Mouse (Mus musculus): ENCODE results near the gene Col12a1. TPM values are rescaled to one million over a fixed set of nuclear protein-coding genes. Genes with fewer than 3 reads are reported as not detected.

Col12a1 gene
- polyA plus RNA-seq, 1 experiment: 9.2 TPM

DNA sequence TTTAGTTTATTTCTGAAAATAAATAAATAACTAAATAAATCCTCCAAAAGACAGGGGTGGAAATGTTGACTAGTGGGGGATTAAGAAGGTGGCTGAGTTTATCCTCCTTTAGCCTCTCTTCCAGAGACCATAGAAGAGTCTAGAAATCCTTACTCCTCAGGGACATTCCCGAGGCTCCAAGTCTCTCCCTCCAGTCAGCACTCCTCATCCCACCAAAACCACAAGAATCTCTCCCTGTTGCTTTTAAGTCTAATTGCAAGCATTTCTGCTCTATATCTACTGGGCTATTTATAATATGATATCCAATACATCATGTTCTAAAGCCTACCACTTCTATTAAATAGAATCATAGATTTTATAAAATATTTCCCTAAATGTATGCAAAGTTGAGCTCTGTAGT is 109.8 kb downstream of the Col12a1 start:
- 65% methylated on average over 1 of the region's 1 CpGs for WGBS
- no peak for DNase-seq (ENCODE audit: low read depth, low spot score)

GRCm38 (mm10) chr9:79608062-79608531 is 110.5 kb downstream of the Col12a1 start:
- DNase-seq (ENCODE audit: low read depth, low spot score): no peak
- 56% methylated on average over 4 of the region's 4 CpGs for WGBS

DNA sequence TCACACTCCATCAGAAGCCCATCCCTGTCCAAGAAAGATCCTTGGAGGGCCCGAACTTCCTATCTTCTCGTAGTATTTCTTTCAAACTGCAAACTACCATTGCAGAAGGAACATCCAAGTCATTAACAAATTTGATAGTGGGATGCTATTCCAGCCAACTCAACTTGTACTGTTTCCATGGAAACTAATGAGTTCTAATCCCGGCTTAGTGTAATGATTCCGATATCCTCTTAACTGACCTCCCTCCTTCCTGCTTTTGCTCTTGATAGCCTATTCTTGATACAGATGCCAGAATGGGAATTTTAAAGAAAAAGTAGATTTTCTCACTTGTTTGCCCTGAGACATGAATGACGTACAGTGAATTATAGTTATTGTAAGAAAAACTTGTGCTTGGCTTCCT is 112.5 kb downstream of the Col12a1 start:
- 73% methylated on average over 5 of the region's 5 CpGs for WGBS

DNA sequence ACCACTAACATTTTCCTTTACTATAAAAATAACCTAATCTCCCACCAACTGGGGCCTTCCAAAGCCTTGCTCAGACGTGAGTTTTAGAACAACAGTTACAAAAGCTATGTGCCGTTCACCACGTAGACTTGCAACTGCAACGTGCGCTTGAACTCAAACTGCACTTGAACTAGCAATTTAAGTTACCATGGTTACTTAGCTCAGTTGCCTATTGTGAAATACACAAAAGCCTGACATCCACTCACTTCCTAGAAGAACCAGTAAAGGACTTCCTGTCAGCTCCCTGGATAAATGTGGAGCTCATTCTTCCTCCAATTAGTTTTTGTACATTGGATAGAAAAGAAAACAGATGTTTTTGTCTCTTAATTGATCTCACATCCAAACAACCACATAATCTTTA is 112.9 kb downstream of the Col12a1 start:
- 56% methylated on average over 5 of the region's 5 CpGs for WGBS
- no peak for DNase-seq (ENCODE audit: low read depth, low spot score)

More for the DNA sequence above, 112.5 kb downstream of the Col12a1 start:
- DNase-seq (ENCODE audit: low read depth, low spot score): no peak

- 78% methylated on average over 3 of the region's 3 CpGs for WGBS
- DNase-seq (ENCODE audit: low read depth, low spot score): no peak
These were observed 114.1 kb downstream of the Col12a1 start for GRCm38 (mm10) chr9:79604546-79604945.

DNA sequence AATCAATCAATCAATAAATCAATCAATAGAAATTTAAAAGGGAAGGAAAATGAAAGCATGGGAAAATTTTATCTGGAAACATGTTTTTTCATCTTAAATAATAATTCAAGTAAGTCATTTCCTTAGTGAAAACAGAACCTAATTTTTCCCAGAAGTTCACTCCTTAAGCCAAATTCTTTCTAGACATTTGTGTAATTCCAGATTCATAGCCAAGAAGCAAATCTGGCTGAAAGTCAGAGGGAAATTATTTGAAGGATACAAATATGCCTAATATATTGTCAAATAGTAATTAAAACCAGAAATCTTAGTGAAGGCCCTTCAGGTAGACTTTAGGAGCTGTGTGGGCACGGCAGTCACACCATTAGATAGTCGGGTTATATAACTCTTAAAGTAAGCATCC is 115.2 kb downstream of the Col12a1 start:
- WGBS: 75% methylated on average over 2 of the region's 2 CpGs
- DNase-seq (ENCODE audit: low read depth, low spot score): no peak

GRCm38 (mm10) chr9:79600237-79600570 is 118.4 kb downstream of the Col12a1 start:
- WGBS: 82% methylated on average over 3 of the region's 3 CpGs
- no peak for DNase-seq (ENCODE audit: low read depth, low spot score)

DNA sequence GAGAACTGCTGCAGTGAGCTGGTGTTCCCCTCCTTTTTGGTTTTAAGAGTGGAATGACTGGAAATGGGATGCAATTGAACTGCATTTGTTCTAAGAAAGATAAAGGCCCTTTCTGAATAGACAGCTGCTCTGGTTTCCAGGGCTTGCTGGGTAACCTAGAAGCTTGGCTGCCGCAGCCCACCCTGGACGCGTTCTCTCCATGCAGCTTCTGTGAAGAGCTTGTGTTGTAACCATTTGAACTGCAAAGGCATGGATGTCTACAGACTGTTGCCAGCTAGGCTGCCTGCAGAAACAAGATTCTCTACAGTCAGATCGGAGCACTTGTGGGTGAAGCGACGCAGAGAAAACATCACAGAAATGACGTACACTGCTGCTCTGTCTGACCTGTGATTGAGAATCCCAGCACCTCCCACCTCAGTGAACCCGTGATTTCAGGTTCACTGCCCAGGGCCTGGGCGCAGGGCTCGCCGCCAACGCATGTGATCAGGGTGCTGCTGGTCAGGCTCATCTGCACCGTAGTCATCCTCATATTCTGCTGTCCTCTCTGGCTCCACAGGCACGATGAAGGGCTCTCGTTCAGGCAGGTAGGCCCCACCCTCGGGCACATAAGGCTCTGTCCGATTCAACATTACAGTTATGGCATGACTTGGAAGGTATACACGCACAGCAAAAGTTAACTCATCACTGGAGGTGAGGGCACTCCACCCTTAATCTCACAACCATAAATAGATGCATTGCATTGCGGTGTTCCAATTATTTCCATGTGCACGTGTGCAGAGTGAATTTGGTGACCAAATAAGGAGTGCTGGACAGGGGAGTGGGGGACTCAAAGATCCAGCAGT is 119.0 kb downstream of the Col12a1 start:
- no peak for DNase-seq (ENCODE audit: low read depth, low spot score)
- WGBS: 83% methylated on average over 20 of the region's 20 CpGs

DNA sequence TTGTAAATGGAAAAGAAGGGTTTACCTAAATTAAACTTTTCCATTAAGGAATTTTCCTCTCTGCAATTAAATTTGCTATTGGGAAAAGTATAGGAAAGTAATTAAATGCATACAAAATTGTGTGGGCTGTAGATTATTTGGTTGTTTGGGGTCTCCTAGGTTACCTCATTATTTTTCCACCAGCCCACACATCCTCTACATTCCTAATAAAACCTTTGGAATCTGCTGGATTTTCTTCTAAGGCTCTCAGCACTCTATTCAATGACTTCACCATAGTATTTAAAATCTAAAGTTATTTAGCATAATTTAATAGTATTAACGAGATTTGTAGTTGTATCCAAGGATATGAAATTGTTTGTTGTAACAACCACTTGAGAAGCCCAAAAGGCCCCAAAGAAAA is 120.1 kb downstream of the Col12a1 start:
- DNase-seq (ENCODE audit: low read depth, low spot score): no peak
- 37% methylated on average over 1 of the region's 1 CpGs for WGBS

DNA sequence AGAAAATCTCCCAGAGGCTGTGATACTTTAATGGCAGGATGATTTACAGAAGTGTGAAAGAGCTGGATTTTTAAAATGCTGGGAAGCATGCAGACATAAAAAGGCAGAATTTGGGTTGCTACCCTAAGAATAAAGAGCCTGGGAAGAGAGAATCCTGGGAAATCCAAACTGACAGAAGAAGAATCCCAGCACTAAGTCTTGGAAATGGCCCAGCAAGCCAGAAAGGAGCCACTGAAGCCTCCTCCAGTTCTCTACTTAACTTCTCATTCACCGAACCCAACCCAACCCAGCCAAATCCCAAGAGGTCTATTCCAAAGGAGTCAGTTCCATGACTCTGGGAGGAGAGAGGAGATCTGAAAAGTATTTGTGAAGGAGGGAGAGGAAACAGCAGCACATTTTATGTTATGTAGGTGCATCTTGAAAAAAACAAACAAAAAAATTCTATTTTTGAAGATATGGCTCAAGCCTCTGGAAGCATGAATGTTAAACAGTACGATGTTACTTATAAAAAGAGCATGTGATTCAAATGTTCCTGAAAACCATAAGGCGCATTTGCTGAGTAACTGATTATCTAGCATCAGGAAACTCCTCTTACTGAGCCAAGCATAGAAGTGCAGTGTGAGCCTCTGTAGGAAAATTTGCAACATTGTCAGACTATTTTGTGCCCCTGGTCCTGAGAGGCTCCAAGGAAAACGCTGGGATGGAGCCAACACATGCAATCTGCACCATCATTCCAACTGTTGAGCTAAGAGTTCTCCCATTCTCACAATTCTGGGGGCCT is 132.0 kb downstream of the Col12a1 start:
- no peak for DNase-seq (ENCODE audit: low read depth, low spot score)

DNA sequence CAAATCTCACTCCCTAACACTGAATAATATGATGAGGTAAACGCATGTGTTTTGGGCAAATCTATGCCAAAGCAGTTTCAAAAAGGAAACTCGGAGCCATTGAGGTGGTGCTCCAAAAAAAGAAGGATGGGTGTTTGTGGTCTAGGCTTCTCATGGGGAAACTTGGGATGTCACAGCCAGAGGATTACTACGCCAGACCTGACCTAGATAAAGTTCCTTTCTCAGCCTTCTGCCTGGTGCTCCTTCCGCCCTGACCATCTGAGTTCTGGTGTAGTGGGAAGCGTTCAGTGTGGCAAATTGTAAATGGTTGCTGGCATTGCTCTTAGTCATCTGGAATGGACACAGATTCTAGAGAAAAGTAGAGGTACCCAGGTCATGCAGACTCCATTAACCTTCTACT is 151.8 kb downstream of the Col12a1 start:
- 87% methylated on average over 5 of the region's 5 CpGs for WGBS
- no peak for DNase-seq (ENCODE audit: low read depth, low spot score)

More for the DNA sequence above, 132.0 kb downstream of the Col12a1 start:
- WGBS: 73% methylated on average over 4 of the region's 4 CpGs

- 64% methylated on average over 2 of the region's 2 CpGs for whole genome bisulfite sequencing
- DNase-seq (ENCODE audit: low read depth, low spot score): no peak
These were observed 165.3 kb downstream of the Col12a1 start for GRCm38 (mm10) chr9:79553297-79553696.

Other genes with a start within 250 kb of the Col12a1 start
- 524 and 568 TPM in 2 replicates for gene Cox7a2, start 41.0 kb upstream of the Col12a1 start, polyA plus RNA-seq (2012; rRNA removed)
- 15.7 and 30.9 TPM in 2 replicates for gene Tmem30a, start 74.7 kb upstream of the Col12a1 start, polyA plus RNA-seq (2012; rRNA removed)